Mouse (Mus musculus): ENCODE results near the gene Olah. TPM values are rescaled to one million over a fixed set of nuclear protein-coding genes. Genes with fewer than 3 reads are reported as not detected.

Olah gene
- polyA plus RNA-seq, 1 experiment from 2014 or later: not detected

- DNase-seq: peak; percentile 72
- peak; percentile 41 for ATAC-seq
- Histone ChIP-seq H3K4me2 (ENCODE audit: low read depth, low read length) (peak within 1 kb of the TSS; percentile 82), H3K9ac (replicated peaks) (peak within 1 kb of the TSS; percentile 55), H3K27ac (ENCODE audit: low read depth) (0 out of 2 replicates have a peak within 1 kb of the TSS, but pooled peaks have one; percentile 5), H3K27me3 (ENCODE audit: insufficient read depth, low read length) (0 out of 2 replicates have a peak, but pooled peaks cover 3% of the 10 kb centered on the region), H3K9me3 (ENCODE audit: low read length) (no peaks in the 10 kb centered on the region), H3K4me3 (ENCODE audit: low read depth, low read length) (peak within 1 kb of the TSS; percentile 42), H3K4me1 (ENCODE audit: insufficient read depth) (peaks cover 20% of the 10 kb centered on the region), H3K36me3 (replicated peaks; ENCODE audit: insufficient read depth, low read length) (no peaks in the 10 kb centered on the region)
- TF ChIP-seq EP300 (IDR thresholded peaks at IDR 0.05; ENCODE audit: low read depth) (no peak), CTCF (IDR thresholded peaks at IDR 0.05; ENCODE audit: low read depth) (no peak)
- 5% methylated on average over 20 of the region's 20 CpGs for WGBS (ENCODE audit: insufficient replicate concordance)
These were observed 61.3 kb downstream of the Olah start, which contains the start of gene Acbd7 for GRCm38 (mm10) chr2:3335611-3336301. Gene Acbd7, plus strand, starts transcription at chr2:3336168.

- no peak overlapping the region for H3K4me2 ChIP-seq (ENCODE audit: low read depth, low read length)
- H3K27me3 ChIP-seq (ENCODE audit: insufficient read depth, low read length): 0 out of 2 replicates have a peak, but pooled peaks cover 3% of the 10 kb centered on the region
- WGBS (ENCODE audit: insufficient replicate concordance): 77% methylated on average over 12 of the region's 12 CpGs
- DNase-seq (no peak), ATAC-seq (no peak)
- no peaks in the 10 kb centered on the region for H3K9me3 ChIP-seq (ENCODE audit: low read length)
- no peak overlapping the region for H3K9ac ChIP-seq (replicated peaks)
- no peak overlapping the region for H3K27ac ChIP-seq (ENCODE audit: low read depth)
- H3K36me3 ChIP-seq (replicated peaks; ENCODE audit: insufficient read depth, low read length): peaks cover 5% of the 10 kb centered on the region
- H3K4me3 ChIP-seq (ENCODE audit: low read depth, low read length): no peak overlapping the region
- TF ChIP-seq EP300 (IDR thresholded peaks at IDR 0.05; ENCODE audit: low read depth) (no peak), CTCF (IDR thresholded peaks at IDR 0.05; ENCODE audit: low read depth) (no peak)
- peaks cover 26% of the 10 kb centered on the region for H3K4me1 ChIP-seq (ENCODE audit: insufficient read depth)
These were observed 63.2 kb downstream of the Olah start for GRCm38 (mm10) chr2:3333761-3334160.

GRCm38 (mm10) chr2:3332484-3333242 is 64.3 kb downstream of the Olah start, which contains the start of gene Rpp38:
Gene Rpp38, minus strand, starts transcription at chr2:3332643.
- Histone ChIP-seq H3K4me3 (ENCODE audit: low read depth, low read length) (peak within 1 kb of the TSS; percentile 61), H3K27me3 (ENCODE audit: insufficient read depth, low read length) (0 out of 2 replicates have a peak, but pooled peaks cover 3% of the 10 kb centered on the region)
- DNase-seq: peak; percentile 98

GRCm38 (mm10) chr2:3332056-3332455 is 65.0 kb downstream of the Olah start:
- peak overlapping the region; percentile 61 for H3K4me3 ChIP-seq (ENCODE audit: low read depth, low read length)
- H3K36me3 ChIP-seq (replicated peaks; ENCODE audit: insufficient read depth, low read length): peaks cover 5% of the 10 kb centered on the region
- H3K27ac ChIP-seq (ENCODE audit: low read depth): peak overlapping the region; percentile 69
- DNase-seq (no peak), ATAC-seq (peak; percentile 1)
- H3K9me3 ChIP-seq (ENCODE audit: low read length): no peaks in the 10 kb centered on the region
- H3K27me3 ChIP-seq (ENCODE audit: insufficient read depth, low read length): 0 out of 2 replicates have a peak, but pooled peaks cover 3% of the 10 kb centered on the region
- peaks cover 26% of the 10 kb centered on the region for H3K4me1 ChIP-seq (ENCODE audit: insufficient read depth)
- 1% methylated on average over 21 of the region's 21 CpGs for whole genome bisulfite sequencing (ENCODE audit: insufficient replicate concordance)
- TF ChIP-seq EP300 (IDR thresholded peaks at IDR 0.05; ENCODE audit: low read depth): no peak
- no peak for TF ChIP-seq CTCF (IDR thresholded peaks at IDR 0.05; ENCODE audit: low read depth)
- H3K9ac ChIP-seq (replicated peaks): peak overlapping the region; percentile 64
- H3K4me2 ChIP-seq (ENCODE audit: low read depth, low read length): peak overlapping the region; percentile 83

More at GRCm38 (mm10) chr2:3332484-3333242, 64.3 kb downstream of the Olah start, which contains the start of gene Rpp38:
- TF ChIP-seq CTCF (IDR thresholded peaks at IDR 0.05; ENCODE audit: low read depth): 0 out of 2 replicates have a peak, but pooled peaks have one; percentile 2
- peak; percentile 41; the same call in 1 of the 2 replicates for TF ChIP-seq EP300 (IDR thresholded peaks at IDR 0.05; ENCODE audit: low read depth)
- H3K9ac ChIP-seq (replicated peaks): peak within 1 kb of the TSS; percentile 64
- peaks cover 26% of the 10 kb centered on the region for H3K4me1 ChIP-seq (ENCODE audit: insufficient read depth)
- H3K4me2 ChIP-seq (ENCODE audit: low read depth, low read length): peak within 1 kb of the TSS; percentile 83
- H3K27ac ChIP-seq (ENCODE audit: low read depth): peak within 1 kb of the TSS; percentile 69
- 0% methylated on average over 40 of the region's 45 CpGs for WGBS (ENCODE audit: insufficient replicate concordance)
- peak; percentile 94 for ATAC-seq
- no peaks in the 10 kb centered on the region for H3K9me3 ChIP-seq (ENCODE audit: low read length)
- peaks cover 5% of the 10 kb centered on the region for H3K36me3 ChIP-seq (replicated peaks; ENCODE audit: insufficient read depth, low read length)

GRCm38 (mm10) chr2:3331071-3331703 is 65.8 kb downstream of the Olah start:
- no peak overlapping the region for H3K4me3 ChIP-seq (ENCODE audit: low read depth, low read length)
- no peaks in the 10 kb centered on the region for H3K27me3 ChIP-seq (ENCODE audit: insufficient read depth, low read length)
- peak overlapping the region; percentile 64 for H3K9ac ChIP-seq (replicated peaks)
- H3K4me2 ChIP-seq (ENCODE audit: low read depth, low read length): peak overlapping the region; percentile 83
- peaks cover 26% of the 10 kb centered on the region for H3K4me1 ChIP-seq (ENCODE audit: insufficient read depth)
- no peak for TF ChIP-seq CTCF (IDR thresholded peaks at IDR 0.05; ENCODE audit: low read depth)
- no peak for TF ChIP-seq EP300 (IDR thresholded peaks at IDR 0.05; ENCODE audit: low read depth)
- no peak for ATAC-seq
- DNase-seq: no peak
- peak overlapping the region; percentile 69; the same call in 1 of the 2 replicates for H3K27ac ChIP-seq (ENCODE audit: low read depth)
- WGBS (ENCODE audit: insufficient replicate concordance): 47% methylated on average over 5 of the region's 5 CpGs
- no peaks in the 10 kb centered on the region for H3K9me3 ChIP-seq (ENCODE audit: low read length)
- peaks cover 10% of the 10 kb centered on the region for H3K36me3 ChIP-seq (replicated peaks; ENCODE audit: insufficient read depth, low read length)

Data from liver, postnatal 0 days (tissue).